Mouse (Mus musculus) embryo, embryonic 11 days (tissue): ENCODE results near the gene Meltf.
A peak's percentile ranks its signal among the peaks of the same experiment; 100 is the strongest.
"Not testable (repeated sequence)": the region's sequence is repeated elsewhere in the genome, so short reads cannot be mapped to it uniquely, and the experiment has no call there.

Source experiments
- DNase-seq: peaks from one replicate; pipeline ENCODE4 v3.0.0-alpha.2; 2015

Meltf gene

DNA sequence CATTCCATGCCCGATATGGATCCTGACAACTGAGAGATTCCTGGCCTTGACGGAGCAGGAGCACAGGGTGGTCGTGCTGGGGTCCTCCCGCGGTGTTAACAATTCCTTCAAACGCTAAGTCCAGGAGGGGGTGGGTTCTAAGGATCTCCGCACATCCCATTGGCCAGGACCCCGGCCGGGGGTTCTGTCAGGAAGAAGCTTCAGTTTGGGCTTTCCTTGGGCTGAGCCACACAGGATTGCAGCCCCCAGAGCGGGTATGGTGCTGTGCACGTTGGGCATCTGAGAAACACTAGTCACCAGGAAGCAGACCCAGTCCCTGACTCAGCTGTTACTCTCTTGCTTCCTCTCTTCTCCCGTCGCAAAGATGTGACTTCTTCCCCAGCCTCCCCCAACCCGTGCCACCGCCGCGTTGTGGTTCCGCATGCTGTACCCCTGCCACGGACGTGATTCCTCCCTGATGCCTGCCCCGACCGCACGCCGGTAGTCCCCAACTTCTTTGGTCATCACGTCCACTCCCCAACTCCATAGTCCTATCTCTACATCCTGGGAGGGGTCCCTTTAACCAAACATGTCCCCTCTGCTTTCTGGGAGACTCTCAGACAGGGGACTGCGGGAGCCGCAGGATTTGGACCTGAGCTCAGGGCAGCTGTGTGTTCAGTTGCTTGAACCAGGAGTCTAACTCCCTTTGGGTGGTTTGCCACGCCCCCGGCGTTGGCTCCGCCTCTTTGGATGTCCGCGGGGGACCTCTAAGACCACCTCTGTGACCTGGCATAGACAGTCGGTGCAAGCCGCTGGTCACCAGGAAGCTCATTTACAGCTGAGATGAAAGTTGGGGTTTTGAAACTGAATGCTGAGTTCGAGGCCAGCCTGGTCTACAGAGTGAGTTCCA lies 56.7 kb downstream of the Meltf start:
- DNase-seq, result peak; percentile 49

DNA sequence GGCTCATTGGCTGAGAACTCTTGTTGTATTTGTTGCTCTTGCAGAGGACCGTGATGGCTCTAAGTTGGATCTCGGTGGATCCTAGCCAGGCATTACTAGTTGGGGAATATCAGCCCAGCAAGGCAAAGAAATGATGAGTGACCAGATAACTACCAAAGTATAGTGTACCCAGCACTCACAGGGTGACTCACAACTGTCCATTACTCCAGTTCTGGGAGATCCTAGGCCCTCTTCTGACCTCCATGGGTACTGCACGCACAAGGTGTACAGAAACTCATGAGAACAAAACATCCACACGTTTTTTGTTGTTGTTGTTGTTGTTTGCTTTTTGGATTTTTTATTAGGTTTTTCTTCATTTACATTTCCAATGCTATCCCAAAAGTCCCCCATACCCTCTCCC lies 58.0 kb downstream of the Meltf start:
- DNase-seq, result no peak

DNA sequence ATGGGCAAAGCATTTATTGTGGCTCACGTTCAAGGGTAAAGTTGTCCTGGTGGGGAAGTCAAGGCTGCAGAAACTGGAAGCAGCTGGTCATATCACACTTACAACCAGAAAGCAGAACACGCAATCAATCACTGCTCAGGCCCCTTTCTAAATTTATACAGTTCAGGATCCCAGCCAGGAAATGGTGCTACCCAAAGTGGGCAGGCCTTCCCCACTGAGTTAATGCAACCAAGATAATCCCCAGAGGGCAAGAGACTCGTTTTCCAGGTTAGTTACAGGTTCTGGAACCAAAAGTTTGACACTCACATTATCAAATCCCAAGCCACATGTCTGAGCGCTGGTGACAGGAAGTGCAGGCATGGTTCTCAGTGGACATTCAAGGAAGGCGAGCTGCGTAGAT lies 60.2 kb downstream of the Meltf start:
- no peak for DNase-seq

DNA sequence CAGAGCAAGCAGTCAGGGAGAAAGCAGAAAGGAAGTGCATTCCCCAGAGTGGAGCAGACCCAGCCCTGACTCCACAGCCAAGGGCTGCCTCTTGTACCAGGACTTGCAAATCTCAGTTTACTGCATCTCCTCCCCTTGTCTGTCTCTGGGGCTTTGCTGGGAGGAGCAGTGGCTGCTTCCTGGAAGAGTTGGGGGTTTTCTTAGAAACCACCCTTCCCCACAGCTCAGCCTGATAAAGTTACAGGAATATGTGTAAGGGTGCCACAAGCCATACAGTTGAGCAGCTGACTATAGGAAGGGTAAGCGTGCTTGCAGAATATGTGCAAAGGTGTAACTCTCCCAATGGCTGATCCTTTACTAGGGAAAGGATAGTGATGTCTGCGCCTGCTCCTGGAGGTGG lies 62.0 kb downstream of the Meltf start:
- no peak for DNase-seq

- peak; percentile 89 for DNase-seq
These were observed 65.4 kb downstream of the Meltf start for GRCm38 (mm10) chr16:31943980-31944379.

DNA sequence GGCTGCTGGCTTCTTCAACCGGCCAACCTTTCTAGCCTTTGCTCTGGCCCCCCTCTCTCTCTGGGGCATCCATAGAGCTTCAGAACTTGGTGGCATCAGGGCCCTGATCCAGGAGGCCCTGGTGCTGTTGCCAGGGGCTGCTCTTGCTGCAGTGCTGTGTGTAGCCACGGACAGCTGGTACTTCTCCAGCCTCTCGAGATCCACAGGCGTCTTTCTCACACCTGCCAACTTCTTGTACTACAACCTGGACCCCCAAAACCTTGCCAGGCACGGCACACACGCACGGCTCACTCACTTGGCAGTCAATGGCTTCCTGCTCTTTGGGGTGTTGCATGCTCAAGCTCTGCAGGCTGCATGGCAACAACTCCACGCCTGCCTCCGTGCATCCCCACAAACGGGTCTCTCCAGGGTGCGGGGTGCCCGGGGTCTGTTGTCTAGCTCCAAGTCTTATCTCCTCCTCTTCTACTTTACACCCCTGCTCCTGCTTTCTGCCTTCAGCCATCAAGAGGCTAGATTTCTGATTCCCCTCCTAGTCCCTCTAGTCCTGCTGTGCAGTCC lies 66.2 kb downstream of the Meltf start:
- DNase-seq, result no peak

GRCm38 (mm10) chr16:31945372-31945771 lies 66.8 kb downstream of the Meltf start:
- no peak for DNase-seq

- DNase-seq, result not testable (repeated sequence)
These were observed 67.4 kb downstream of the Meltf start for GRCm38 (mm10) chr16:31945986-31946385.

GRCm38 (mm10) chr16:31947333-31947732 lies 68.7 kb downstream of the Meltf start:
- DNase-seq, result no peak

- DNase-seq, result no peak
These were observed 69.3 kb downstream of the Meltf start for GRCm38 (mm10) chr16:31947901-31948316.

DNA sequence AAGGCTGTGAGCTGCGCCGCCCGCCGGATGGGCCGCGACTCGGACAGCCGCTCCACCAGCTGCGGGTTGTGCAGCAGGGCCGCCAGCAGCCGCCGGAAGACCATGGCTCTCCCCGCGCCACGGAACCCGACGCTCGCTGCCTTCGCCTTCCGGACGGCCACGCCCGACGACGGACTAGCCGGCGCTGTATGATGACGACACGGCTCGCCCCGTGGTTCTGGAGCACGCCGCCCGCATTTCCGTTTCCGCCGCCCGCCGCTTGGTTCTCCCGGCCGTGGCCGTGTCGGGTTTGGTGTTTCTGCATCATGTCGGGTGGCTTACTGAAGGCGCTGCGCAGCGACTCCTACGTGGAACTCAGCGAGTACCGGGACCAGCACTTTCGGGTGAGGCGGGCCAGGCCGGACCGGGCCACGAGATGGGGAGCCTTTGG lies 69.8 kb downstream of the Meltf start, which contains the start of the genes 0610012G03Rik and Ncbp2:
0610012G03Rik (minus strand) TSS at position 150 of the 430 bp plus-strand sequence.
Ncbp2 (plus strand) TSS at position 169 of the 430 bp plus-strand sequence.
- peak; percentile 97 for DNase-seq
